8 mouse cellular contexts compared by ENCODE assay signal in genomic region chrX:71962073-71963051, GRCm38 (mm10). TPM values are rescaled to one million over a fixed set of nuclear protein-coding genes. Genes with fewer than 3 reads are reported as not detected.
DNase-seq lines count a peak whose midpoint lies in the region; ATAC-seq and TF ChIP-seq lines count a peak whose summit lies in the region.

Gene Prrg3 (plus strand): TSS chrX:71962624.

- TF ChIP-seq CTCF in thymus, adult 2 months (IDR thresholded peaks at IDR 0.05; ENCODE audit: borderline replicate concordance, control insufficient read depth, extremely low read depth, insufficient read depth, low read length, poor library complexity), result no peak

- peak within 1 kb of the TSS; percentile 14; the same call in 1 of the 2 replicates for H3K27ac ChIP-seq in forebrain, embryonic 14.5 days (ENCODE audit: low read depth, low read length)
- H3K27ac ChIP-seq in thymus, adult 2 months (ENCODE audit: control insufficient read depth, insufficient read depth, low read length), result no peak within 1 kb of the TSS

- peaks cover 3% of the 10 kb centered on the region; the same call in 1 of the 2 replicates for H3K36me3 ChIP-seq in forebrain, embryonic 14.5 days (ENCODE audit: control insufficient read depth, insufficient read depth, low read length)
- H3K36me3 ChIP-seq in thymus, adult 2 months (ENCODE audit: control insufficient read depth, insufficient read depth, low read length), result no peaks in the 10 kb centered on the region

- 32% methylated on average over 57 of the region's 72 CpGs for WGBS in forebrain, embryonic 14.5 days
- 11% methylated on average over 46 of the region's 72 CpGs for WGBS in thymus, adult 2 months

- no peaks in the 10 kb centered on the region for H3K9me3 ChIP-seq in forebrain, embryonic 14.5 days (replicated peaks; ENCODE audit: control insufficient read depth, low read length)

- H3K4me1 ChIP-seq in forebrain, embryonic 14.5 days (ENCODE audit: control insufficient read depth, insufficient read depth, low read length), result 0 out of 2 replicates have a peak, but pooled peaks cover 2% of the 10 kb centered on the region
- no peaks in the 10 kb centered on the region for H3K4me1 ChIP-seq in thymus, adult 2 months (replicated peaks; ENCODE audit: control insufficient read depth, insufficient read depth, low read length)

- peak within 1 kb of the TSS; percentile 66 for H3K9ac ChIP-seq in forebrain, embryonic 14.5 days (ENCODE audit: low read length)

- peak within 1 kb of the TSS; percentile 45 for H3K4me3 ChIP-seq in forebrain, embryonic 14.5 days (ENCODE audit: low read depth, low read length)
- no peak within 1 kb of the TSS for H3K4me3 ChIP-seq in thymus, adult 2 months (ENCODE audit: control insufficient read depth, insufficient read depth, low read length)

- H3K4me2 ChIP-seq in forebrain, embryonic 14.5 days (ENCODE audit: low read length), result peak within 1 kb of the TSS; percentile 63

- intact Hi-C loops in heart, postnatal 10 days (cut with DNase I), result loop anchor here (5.0 kb wide), 2 partner anchors 45 to 145 kb away; partner anchors contain the start of gene Vma21

- peak; percentile 55 for DNase-seq in ES-CJ7 (ENCODE audit: low read depth, low spot score)
- DNase-seq in cerebellum, adult 11 months, result peak; percentile 20
- DNase-seq in forebrain, embryonic 14.5 days (ENCODE audit: low spot score), result peak; percentile 64
- DNase-seq in heart, postnatal 10 days, result peak; percentile 51 to 65
- peak; percentile 9 to 17 for DNase-seq in left cerebral cortex, adult 8-10 months (ENCODE audit: low spot score in 2 of 2)
- DNase-seq in lung, postnatal 25 days (ENCODE audit: low spot score), result peak; percentile 57
- DNase-seq in right cerebral cortex, postnatal 14 days, result peak; percentile 33
- no peak for DNase-seq in thymus, adult 2 months

- ATAC-seq in forebrain, embryonic 14.5 days, result peak; percentile 90

- no peaks in the 10 kb centered on the region for H3K27me3 ChIP-seq in forebrain, embryonic 14.5 days (replicated peaks; ENCODE audit: control insufficient read depth, insufficient read depth, low read length)
- no peaks in the 10 kb centered on the region for H3K27me3 ChIP-seq in thymus, adult 2 months (ENCODE audit: control insufficient read depth, insufficient read depth, low read length)

- TF ChIP-seq POLR2A in thymus, adult 2 months (IDR thresholded peaks at IDR 0.05; ENCODE audit: control insufficient read depth, extremely low read depth, insufficient read depth, low read length, poor library complexity), result no peak

RNA-seq across cellular contexts. Expression of gene Prrg3, which starts in this region (rescaled TPM):
- polyA plus RNA-seq in forebrain, embryonic 14.5 days (2014; fragmentation: Nextera tagmentation; extraction: Ambion mirVana), result 4.9 and 7.5 TPM in 2 replicates
- total RNA-seq in heart, postnatal 10 days (2021), result 10 to 100 TPM; 25.5 to 33.0 TPM
- 10 to 100 TPM; 28.2 to 33.4 (median 29.9) TPM for total RNA-seq in left cerebral cortex, adult 8-10 months (2022)
- 1.9 and 3.5 TPM in 2 replicates for polyA plus RNA-seq in thymus, adult 2 months (2012; rRNA removed)
